Mouse (Mus musculus) 3T3-L1 (cell line): ENCODE measurements around the gene Mospd1.

Source experiments
- DNase-seq: peaks from one replicate; pipeline ENCODE4 v3.0.0-alpha.2; 2015; ENCODE audit warnings: low read depth, low spot score

Mospd1 gene

GRCm38 (mm10) chrX:53370366-53370740, at the start of gene Mospd1:
Mospd1 (minus strand) TSS chrX:53370502.
- peak; percentile 85 for DNase-seq

- DNase-seq, result no peak
Observed at GRCm38 (mm10) chrX:53386362-53386761, 16.1 kb upstream of the Mospd1 start.

- DNase-seq, result no peak
Observed at GRCm38 (mm10) chrX:53383122-53383521, 12.8 kb upstream of the Mospd1 start.

GRCm38 (mm10) chrX:53369534-53370365, 552 bp downstream of the Mospd1 start:
- peak; percentile 54 for DNase-seq

GRCm38 (mm10) chrX:53364668-53365383, 5.5 kb downstream of the Mospd1 start:
- no peak for DNase-seq

GRCm38 (mm10) chrX:53348374-53348773, 21.9 kb downstream of the Mospd1 start:
- no peak for DNase-seq

- peak; percentile 72 for DNase-seq
Observed at GRCm38 (mm10) chrX:53341531-53341930, 28.8 kb downstream of the Mospd1 start.

- DNase-seq, result peak; percentile 9
Observed at GRCm38 (mm10) chrX:53337355-53337754, 32.9 kb downstream of the Mospd1 start.

GRCm38 (mm10) chrX:53330396-53330795, 39.9 kb downstream of the Mospd1 start:
- DNase-seq, result no peak

GRCm38 (mm10) chrX:53321111-53321510, 49.2 kb downstream of the Mospd1 start:
- no peak for DNase-seq

GRCm38 (mm10) chrX:53320564-53320963, 49.7 kb downstream of the Mospd1 start:
- DNase-seq, result no peak
